Mouse (Mus musculus): ENCODE results near the gene Abca7. TPM values are rescaled to one million over a fixed set of nuclear protein-coding genes. Genes with fewer than 3 reads are reported as not detected.
A peak's percentile ranks its signal among the peaks of the same experiment; 100 is the strongest.

Gene Abca7
- polyA plus RNA-seq, 1 experiment from 2014 or later = 2.6 TPM

DNA sequence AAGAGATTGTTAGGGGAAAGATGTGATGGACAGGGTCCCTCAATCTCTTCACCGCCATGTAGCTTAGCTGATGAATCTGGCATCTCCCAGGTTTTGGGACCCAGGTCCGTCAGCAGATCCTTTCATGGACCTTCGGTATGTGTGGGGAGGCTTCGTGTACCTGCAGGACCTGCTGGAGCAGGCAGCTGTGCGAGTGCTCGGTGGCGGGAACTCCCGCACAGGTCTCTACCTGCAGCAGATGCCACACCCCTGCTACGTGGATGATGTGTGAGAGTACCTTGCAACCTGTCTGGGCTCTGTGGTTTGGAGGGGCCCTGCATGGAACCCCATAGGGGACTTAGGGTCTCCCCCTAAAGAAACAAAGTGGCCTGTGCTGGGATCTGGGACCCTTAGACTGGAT is 5.7 kb downstream of the Abca7 start:
- 56% methylated on average over 9 of the region's 9 CpGs for WGBS

DNA sequence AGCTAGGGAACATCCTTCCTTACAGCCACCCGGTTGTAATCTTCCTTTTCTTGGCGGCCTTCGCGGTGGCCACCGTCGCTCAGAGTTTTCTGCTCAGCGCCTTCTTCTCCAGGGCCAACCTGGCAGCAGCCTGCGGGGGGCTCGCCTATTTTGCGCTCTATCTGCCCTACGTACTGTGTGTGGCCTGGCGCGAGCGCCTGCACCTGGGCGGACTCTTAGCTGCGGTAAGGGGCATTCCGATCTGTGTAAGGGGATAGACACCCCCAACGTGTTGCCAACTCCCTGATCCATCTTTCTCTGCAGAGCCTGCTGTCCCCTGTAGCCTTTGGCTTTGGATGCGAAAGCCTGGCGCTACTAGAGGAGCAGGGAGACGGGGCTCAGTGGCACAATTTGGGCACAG is 6.5 kb downstream of the Abca7 start:
- ATAC-seq (ENCODE audit: low FRiP score, low TSS enrichment) = no peak
- H3K9me3 ChIP-seq (ENCODE audit: control insufficient read depth, low read length) = no peaks in the 10 kb centered on the region
- DNase-seq (ENCODE audit: low spot score) = no peak
- peak overlapping the region; percentile 30 for H3K27ac ChIP-seq (replicated peaks)
- 57% methylated on average over 21 of the region's 21 CpGs for WGBS
- TF ChIP-seq CTCF (IDR thresholded peaks at IDR 0.05; ENCODE audit: low read depth) = no peak
- TF ChIP-seq EP300 (optimal IDR thresholded peaks at IDR 0.05) = no peak
- H3K4me3 ChIP-seq (ENCODE audit: low read depth, low read length) = no peak overlapping the region
- peak overlapping the region; percentile 24; the same call in 1 of the 2 replicates for H3K9ac ChIP-seq (ENCODE audit: low read length)
- no peaks in the 10 kb centered on the region for H3K36me3 ChIP-seq (ENCODE audit: control insufficient read depth, insufficient read depth, low read length)
- no peaks in the 10 kb centered on the region for H3K27me3 ChIP-seq (ENCODE audit: control insufficient read depth, insufficient read depth, low read length)
- H3K4me1 ChIP-seq (replicated peaks; ENCODE audit: control insufficient read depth, insufficient read depth) = peaks cover 5% of the 10 kb centered on the region; the same call in 1 of the 2 replicates
- no peak overlapping the region for H3K4me2 ChIP-seq (replicated peaks; ENCODE audit: low read depth)

More for the DNA sequence above, 5.7 kb downstream of the Abca7 start:
- no peaks in the 10 kb centered on the region for H3K27me3 ChIP-seq (ENCODE audit: control insufficient read depth, insufficient read depth, low read length)
- DNase-seq (ENCODE audit: low spot score) (no peak), ATAC-seq (ENCODE audit: low FRiP score, low TSS enrichment) (no peak)
- TF ChIP-seq EP300 (optimal IDR thresholded peaks at IDR 0.05) (no peak), CTCF (IDR thresholded peaks at IDR 0.05; ENCODE audit: low read depth) (no peak)
- peaks cover 5% of the 10 kb centered on the region; the same call in 1 of the 2 replicates for H3K4me1 ChIP-seq (replicated peaks; ENCODE audit: control insufficient read depth, insufficient read depth)
- H3K4me3 ChIP-seq (ENCODE audit: low read depth, low read length) = no peak overlapping the region
- H3K9ac ChIP-seq (ENCODE audit: low read length) = no peak overlapping the region
- no peak overlapping the region for H3K4me2 ChIP-seq (replicated peaks; ENCODE audit: low read depth)
- H3K36me3 ChIP-seq (ENCODE audit: control insufficient read depth, insufficient read depth, low read length) = no peaks in the 10 kb centered on the region
- peak overlapping the region; percentile 61; the same call in 1 of the 2 replicates for H3K27ac ChIP-seq (replicated peaks)
- H3K9me3 ChIP-seq (ENCODE audit: control insufficient read depth, low read length) = no peaks in the 10 kb centered on the region

DNA sequence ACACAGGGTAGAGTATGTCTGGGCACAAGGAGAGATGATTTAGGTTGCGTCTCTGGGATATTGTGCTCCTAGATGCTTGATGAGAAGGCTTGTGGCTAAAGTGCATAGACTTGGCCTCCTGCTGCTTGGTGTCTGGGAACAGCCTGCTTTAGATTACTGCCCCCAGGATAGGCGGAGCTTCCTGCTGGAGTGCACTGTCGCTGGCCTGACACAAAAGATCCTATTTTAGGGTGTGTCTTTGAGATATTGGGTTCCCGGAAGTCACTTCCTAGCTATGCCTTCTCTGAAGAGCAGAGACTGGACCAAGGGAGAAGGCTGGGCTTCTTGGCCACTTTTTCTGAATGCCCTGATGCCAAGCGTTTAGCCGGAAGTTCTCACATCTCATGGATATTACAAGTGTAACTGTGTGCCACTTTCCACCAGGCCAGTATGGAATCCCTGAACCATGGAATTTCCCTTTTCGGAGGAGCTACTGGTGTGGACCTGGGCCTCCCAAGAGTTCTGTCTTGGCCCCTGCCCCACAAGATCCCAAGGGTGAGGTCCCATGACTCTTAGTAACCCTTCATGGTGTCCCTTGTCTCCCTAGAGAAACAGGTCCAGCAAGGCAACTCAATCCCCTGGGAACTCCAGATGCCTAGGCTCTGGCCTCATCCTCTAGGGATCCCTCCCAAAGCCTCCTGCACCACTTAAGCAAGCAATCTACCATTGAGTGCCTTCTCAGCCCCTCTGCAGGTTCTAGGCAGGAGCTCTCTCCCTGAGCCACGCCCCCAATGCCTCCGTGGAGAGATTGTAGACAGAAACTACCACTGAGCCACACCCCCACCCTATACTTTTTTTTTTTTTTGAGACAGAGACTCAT is 7.3 kb downstream of the Abca7 start:
- Histone ChIP-seq H3K4me2 (replicated peaks; ENCODE audit: low read depth) (no peak overlapping the region), H3K9me3 (ENCODE audit: control insufficient read depth, low read length) (no peaks in the 10 kb centered on the region), H3K4me3 (ENCODE audit: low read depth, low read length) (no peak overlapping the region), H3K9ac (ENCODE audit: low read length) (no peak overlapping the region), H3K27me3 (ENCODE audit: control insufficient read depth, insufficient read depth, low read length) (no peaks in the 10 kb centered on the region), H3K27ac (replicated peaks) (peak overlapping the region; percentile 67), H3K4me1 (replicated peaks; ENCODE audit: control insufficient read depth, insufficient read depth) (peaks cover 5% of the 10 kb centered on the region; the same call in 1 of the 2 replicates), H3K36me3 (ENCODE audit: control insufficient read depth, insufficient read depth, low read length) (peaks cover under 1% of the 10 kb centered on the region; the same call in 1 of the 2 replicates)
- ATAC-seq (ENCODE audit: low FRiP score, low TSS enrichment) = no peak
- TF ChIP-seq EP300 (optimal IDR thresholded peaks at IDR 0.05) (no peak), CTCF (IDR thresholded peaks at IDR 0.05; ENCODE audit: low read depth) (no peak)
- DNase-seq (ENCODE audit: low spot score) = no peak
- 50% methylated on average over 9 of the region's 9 CpGs for WGBS

DNA sequence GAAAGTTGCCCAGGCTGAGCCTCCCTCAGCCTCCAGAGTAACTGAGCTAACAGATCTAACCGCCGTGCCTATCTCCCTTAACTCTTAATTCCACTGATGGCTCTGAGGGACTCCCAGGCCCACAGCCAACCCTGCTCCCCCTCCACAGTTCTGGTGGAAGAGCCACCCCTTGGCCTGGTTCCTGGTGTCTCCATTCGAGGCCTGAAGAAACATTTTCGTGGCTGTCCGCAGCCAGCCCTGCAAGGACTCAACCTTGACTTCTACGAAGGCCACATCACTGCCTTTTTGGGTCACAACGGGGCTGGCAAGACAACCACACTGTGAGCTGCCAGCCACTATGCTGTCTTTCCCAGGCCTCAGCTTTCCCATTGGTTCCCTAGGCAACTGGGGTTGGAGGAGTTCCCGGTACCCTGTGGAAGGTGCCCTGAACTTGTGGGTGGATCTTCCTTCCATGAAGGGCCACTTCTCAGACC is 8.0 kb downstream of the Abca7 start:
- H3K9ac ChIP-seq (ENCODE audit: low read length) = no peak overlapping the region
- no peak overlapping the region for H3K4me2 ChIP-seq (replicated peaks; ENCODE audit: low read depth)
- peak overlapping the region; percentile 67 for H3K27ac ChIP-seq (replicated peaks)
- TF ChIP-seq CTCF (IDR thresholded peaks at IDR 0.05; ENCODE audit: low read depth) (no peak), EP300 (optimal IDR thresholded peaks at IDR 0.05) (no peak)
- H3K9me3 ChIP-seq (ENCODE audit: control insufficient read depth, low read length) = no peaks in the 10 kb centered on the region
- no peak overlapping the region for H3K4me3 ChIP-seq (ENCODE audit: low read depth, low read length)
- H3K27me3 ChIP-seq (ENCODE audit: control insufficient read depth, insufficient read depth, low read length) = no peaks in the 10 kb centered on the region
- WGBS = 72% methylated on average over 8 of the region's 8 CpGs
- H3K36me3 ChIP-seq (ENCODE audit: control insufficient read depth, insufficient read depth, low read length) = peaks cover 6% of the 10 kb centered on the region
- no peak for DNase-seq (ENCODE audit: low spot score)
- no peak for ATAC-seq (ENCODE audit: low FRiP score, low TSS enrichment)
- H3K4me1 ChIP-seq (replicated peaks; ENCODE audit: control insufficient read depth, insufficient read depth) = peaks cover 5% of the 10 kb centered on the region; the same call in 1 of the 2 replicates

DNA sequence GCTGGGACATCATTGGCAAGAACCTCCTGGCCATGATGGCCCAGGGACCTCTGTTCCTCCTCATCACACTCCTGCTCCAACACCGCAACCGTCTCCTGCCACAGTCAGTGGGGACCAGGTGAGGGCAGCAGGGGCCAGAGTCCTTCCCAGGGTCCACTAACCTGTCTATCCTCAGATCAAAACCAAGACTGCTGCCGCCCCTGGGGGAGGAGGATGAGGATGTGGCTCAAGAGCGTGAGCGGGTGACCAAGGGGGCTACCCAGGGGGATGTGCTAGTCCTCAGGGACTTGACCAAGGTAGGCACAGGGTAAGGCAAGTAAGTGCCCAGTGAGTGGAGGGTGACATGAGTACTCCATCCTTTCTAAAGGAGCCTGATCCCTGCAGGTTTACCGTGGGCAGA is 15.4 kb downstream of the Abca7 start:
- Histone ChIP-seq H3K9ac (ENCODE audit: low read length) (no peak overlapping the region), H3K36me3 (ENCODE audit: control insufficient read depth, insufficient read depth, low read length) (peaks cover 20% of the 10 kb centered on the region), H3K4me2 (replicated peaks; ENCODE audit: low read depth) (no peak overlapping the region), H3K4me3 (ENCODE audit: low read depth, low read length) (no peak overlapping the region), H3K9me3 (ENCODE audit: control insufficient read depth, low read length) (0 out of 2 replicates have a peak, but pooled peaks cover 3% of the 10 kb centered on the region), H3K4me1 (replicated peaks; ENCODE audit: control insufficient read depth, insufficient read depth) (no peaks in the 10 kb centered on the region), H3K27ac (replicated peaks) (no peak overlapping the region), H3K27me3 (ENCODE audit: control insufficient read depth, insufficient read depth, low read length) (no peaks in the 10 kb centered on the region)
- WGBS = 93% methylated on average over 6 of the region's 6 CpGs
- no peak for ATAC-seq (ENCODE audit: low FRiP score, low TSS enrichment)
- DNase-seq (ENCODE audit: low spot score) = no peak
- TF ChIP-seq EP300 (optimal IDR thresholded peaks at IDR 0.05) = no peak
- TF ChIP-seq CTCF (IDR thresholded peaks at IDR 0.05; ENCODE audit: low read depth) = no peak

DNA sequence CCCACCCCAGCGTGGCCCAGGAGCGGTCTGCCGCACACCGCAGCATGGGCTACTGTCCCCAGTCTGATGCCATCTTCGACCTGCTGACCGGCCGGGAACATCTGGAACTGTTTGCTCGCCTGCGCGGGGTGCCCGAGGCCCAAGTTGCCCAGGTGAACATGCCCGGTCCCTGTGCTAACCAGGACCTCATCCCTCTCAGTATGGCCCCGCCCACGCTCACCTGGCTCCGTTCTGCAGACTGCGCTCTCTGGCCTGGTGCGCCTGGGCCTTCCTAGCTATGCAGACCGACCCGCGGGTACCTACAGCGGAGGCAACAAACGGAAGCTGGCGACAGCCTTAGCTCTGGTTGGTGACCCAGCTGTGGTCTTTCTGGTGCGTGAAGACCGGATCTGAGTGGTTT is 17.3 kb downstream of the Abca7 start:
- 58% methylated on average over 25 of the region's 25 CpGs for WGBS
- no peak for DNase-seq (ENCODE audit: low spot score)
- no peak for ATAC-seq (ENCODE audit: low FRiP score, low TSS enrichment)
- H3K27ac ChIP-seq (replicated peaks) = no peak overlapping the region
- H3K4me1 ChIP-seq (replicated peaks; ENCODE audit: control insufficient read depth, insufficient read depth) = 0 out of 2 replicates have a peak, but pooled peaks cover 1% of the 10 kb centered on the region
- TF ChIP-seq CTCF (IDR thresholded peaks at IDR 0.05; ENCODE audit: low read depth) = no peak
- no peak for TF ChIP-seq EP300 (optimal IDR thresholded peaks at IDR 0.05)
- peaks cover 20% of the 10 kb centered on the region for H3K36me3 ChIP-seq (ENCODE audit: control insufficient read depth, insufficient read depth, low read length)
- no peak overlapping the region for H3K9ac ChIP-seq (ENCODE audit: low read length)
- H3K9me3 ChIP-seq (ENCODE audit: control insufficient read depth, low read length) = 0 out of 2 replicates have a peak, but pooled peaks cover 3% of the 10 kb centered on the region
- H3K4me3 ChIP-seq (ENCODE audit: low read depth, low read length) = no peak overlapping the region
- H3K4me2 ChIP-seq (replicated peaks; ENCODE audit: low read depth) = no peak overlapping the region
- H3K27me3 ChIP-seq (ENCODE audit: control insufficient read depth, insufficient read depth, low read length) = no peaks in the 10 kb centered on the region
